Mouse (Mus musculus) right cerebral cortex, adult 18-20 months (tissue): ENCODE data around the gene Vgll2.

Experiments used
- DNase-seq: peaks from one replicate; pipeline ENCODE4 v3.0.0; 2022; ENCODE audit warnings: mixed read lengths

Vgll2 gene

DNA sequence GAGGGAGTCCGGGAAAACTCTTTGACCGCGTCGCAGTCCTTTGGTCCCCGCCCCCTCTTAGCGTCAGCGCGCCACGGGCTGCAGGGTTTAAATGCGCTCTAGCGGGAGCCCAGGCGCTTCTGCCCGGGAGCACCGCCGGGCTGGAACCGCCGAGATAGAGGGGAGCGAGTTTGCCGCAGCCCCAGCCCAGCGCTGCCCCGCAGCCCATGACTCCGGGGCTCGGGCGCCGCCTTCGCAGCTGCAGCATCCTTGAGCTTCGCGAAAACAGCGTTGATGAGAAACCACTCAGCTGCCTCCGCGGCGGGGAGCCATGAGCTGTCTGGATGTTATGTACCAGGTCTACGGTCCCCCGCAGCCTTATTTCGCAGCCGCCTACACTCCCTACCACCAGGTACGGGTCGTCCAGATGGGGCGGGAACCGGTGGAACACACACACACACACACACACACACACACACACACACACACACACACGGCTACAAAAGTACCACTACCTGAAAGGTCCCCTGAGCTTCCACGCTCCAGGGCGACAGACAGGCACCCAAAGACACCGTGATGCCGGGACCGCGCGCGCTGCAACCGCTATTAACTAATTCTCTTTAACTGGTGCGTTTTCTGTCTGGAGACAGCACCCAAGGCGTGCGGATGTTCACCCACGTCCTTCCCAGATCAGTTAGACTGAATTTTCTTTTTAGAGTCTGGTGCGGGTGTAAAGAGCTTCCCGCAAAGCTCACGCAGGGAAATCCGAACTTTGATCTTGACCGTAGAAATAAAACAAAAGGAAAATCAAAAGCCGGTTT lies at the start of gene Vgll2:
TSS of gene Vgll2 (plus strand) at position 90 of the 800 bp plus-strand sequence.
- DNase-seq = peak; percentile 49

DNA sequence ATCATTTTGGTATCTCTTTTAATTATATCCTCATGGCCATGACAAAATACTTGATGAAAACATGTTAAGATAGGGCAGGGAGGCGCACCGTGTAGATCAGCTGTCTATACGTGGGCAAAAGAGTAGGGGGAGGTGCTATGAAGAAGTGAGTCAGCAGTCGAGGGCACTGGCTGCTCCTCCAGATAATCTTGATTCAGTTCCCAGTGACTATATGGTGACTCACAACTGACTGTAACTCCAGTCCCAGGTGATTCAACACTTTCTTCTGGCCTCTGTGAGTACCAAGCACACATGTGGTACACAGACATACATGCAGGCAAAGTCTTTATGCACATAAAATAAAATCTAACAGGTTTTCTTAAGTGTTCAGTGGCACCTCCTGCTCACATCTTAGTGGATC lies 47.2 kb upstream of the Vgll2 start:
- peak; percentile 43 for DNase-seq

DNA sequence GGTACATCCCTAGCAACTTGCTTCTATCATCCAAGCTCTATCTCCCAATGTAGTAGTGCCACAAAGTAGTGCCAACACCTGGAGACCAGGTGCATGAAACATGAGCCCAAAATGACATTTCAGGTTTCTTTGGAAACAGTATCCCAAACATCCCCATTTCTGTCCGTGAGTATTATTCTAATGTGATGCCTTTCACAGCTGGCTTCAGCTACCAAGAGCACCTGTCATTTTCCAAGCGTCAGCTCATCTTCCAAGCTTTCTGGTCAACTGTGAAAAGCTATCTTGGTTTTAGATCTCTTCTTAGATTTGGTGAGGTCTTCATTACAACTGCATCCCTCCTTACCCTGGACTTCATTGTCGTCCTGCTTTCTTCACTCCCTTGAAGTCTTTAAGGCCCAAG lies 46.7 kb upstream of the Vgll2 start:
- no peak for DNase-seq

DNA sequence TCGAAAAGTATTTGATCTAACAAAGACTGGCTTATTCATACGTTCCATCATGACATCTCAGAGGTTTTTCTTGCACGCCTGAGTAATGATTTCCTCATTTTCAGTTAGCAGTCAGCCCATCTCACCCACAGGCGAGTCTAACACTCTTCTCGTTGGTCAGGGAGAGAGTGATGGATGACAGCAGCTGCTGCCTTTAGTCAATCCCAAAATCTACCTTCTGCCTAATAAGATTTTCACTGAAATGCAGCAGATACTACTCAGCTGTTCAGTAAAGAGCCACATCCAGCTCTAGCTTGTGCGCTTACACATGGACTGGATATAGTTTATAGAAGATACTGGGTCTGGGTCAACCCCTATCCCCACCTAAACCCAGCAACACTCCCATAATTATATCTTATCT lies 40.7 kb upstream of the Vgll2 start:
- DNase-seq = no peak

- no peak for DNase-seq
Measured at GRCm38 (mm10) chr10:51982395-51982794, 39.9 kb upstream of the Vgll2 start.

DNA sequence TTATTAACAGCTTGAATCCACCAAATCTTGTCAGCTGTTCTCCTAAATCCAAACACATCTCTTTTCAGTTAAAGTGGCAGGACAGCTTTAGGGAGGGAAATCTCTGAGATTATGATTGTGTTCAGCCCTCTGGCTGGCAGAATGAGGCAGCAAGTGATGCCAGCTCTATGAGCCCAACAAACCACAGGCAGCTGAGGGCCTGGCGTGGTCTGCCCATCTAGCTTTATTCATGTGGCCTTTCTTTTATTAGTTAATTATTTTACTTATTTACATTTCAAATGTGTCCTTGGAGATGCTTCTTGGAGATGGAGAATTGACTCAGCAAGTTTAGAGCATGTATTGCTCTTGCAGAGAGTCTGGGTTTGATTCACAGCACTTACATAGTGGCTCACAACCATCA lies 3.8 kb upstream of the Vgll2 start:
- DNase-seq = no peak

DNA sequence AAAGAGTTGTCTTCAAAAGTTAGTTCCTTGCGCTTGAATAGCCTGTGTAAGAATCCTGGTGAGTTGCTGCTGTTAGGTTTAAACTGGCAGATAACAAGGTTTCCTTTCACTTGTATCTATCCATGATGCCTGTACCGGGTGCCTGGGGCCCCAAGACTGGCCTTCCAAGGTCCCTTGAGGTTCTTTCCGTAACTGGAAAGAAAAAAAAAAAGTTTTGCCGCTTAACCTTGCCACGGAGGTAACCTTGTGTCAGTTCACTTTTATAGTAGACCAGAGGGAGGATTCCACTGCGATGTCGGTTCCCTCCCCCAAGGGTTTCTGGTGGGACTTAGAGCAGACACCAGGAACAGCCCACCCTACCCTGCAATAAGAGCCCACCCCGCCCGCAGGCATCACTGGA lies 1.1 kb upstream of the Vgll2 start:
- no peak for DNase-seq

GRCm38 (mm10) chr10:52021736-52022394 lies 437 bp upstream of the Vgll2 start:
- no peak for DNase-seq

- DNase-seq = no peak
Measured at GRCm38 (mm10) chr10:52023213-52024052, 1.1 kb downstream of the Vgll2 start.

DNA sequence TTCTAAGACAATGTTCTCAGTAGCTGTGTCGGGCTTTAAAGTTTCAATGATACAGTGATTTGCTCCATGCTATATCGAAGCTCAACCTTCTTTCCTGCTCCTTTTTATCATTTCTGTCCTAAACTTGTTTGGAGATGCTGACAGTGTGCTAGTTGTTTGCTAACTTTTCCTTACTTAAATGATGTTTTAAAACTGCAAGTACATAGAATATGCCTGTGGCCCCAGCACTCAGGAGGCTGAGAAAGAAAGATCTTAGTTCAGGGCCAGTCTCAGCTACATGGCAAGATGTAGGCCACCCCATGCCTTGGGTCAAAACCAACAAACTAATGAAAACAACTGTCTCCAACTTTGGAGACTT lies 1.7 kb downstream of the Vgll2 start:
- no peak for DNase-seq

DNA sequence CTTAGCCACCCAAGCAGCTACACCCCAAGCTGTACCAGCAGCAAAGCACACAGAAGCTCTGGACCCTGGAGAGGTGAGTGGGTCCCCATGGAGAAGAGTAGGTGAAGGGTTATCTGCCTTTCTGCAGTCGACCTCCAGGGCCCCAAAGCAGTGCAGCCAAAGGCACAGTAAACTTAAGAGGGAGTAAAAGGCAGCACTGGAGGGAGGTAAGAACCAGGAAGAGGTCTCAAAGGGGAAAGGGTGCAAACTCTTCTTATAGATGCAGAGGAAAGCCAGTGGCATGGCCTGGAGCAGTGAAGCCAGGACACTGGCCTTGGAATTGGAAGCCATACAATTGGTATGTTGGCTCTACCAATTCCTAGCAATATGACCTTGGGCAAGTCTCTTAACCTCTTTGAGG lies 3.0 kb downstream of the Vgll2 start:
- no peak for DNase-seq

DNA sequence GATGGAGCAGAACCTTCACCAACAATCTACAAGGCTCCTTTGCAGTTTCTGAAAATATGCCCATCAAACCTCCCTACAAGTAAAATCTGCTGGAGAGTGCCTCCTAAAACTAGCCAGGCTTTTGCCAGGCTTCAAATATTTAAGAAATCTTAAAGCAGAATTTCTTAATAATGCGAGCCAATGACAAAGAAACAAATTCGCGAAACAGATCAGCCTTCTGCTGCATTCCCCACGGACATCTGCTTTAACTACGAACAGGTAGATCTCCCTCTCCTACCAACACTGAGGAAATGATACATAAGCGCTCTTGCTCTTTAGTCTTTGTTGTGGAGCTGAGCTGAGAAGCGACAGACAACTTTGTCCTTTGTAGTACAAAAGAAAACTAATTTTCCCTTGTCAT lies 3.5 kb downstream of the Vgll2 start:
- DNase-seq = no peak

GRCm38 (mm10) chr10:52027161-52028035 lies 5.1 kb downstream of the Vgll2 start:
- DNase-seq = no peak

DNA sequence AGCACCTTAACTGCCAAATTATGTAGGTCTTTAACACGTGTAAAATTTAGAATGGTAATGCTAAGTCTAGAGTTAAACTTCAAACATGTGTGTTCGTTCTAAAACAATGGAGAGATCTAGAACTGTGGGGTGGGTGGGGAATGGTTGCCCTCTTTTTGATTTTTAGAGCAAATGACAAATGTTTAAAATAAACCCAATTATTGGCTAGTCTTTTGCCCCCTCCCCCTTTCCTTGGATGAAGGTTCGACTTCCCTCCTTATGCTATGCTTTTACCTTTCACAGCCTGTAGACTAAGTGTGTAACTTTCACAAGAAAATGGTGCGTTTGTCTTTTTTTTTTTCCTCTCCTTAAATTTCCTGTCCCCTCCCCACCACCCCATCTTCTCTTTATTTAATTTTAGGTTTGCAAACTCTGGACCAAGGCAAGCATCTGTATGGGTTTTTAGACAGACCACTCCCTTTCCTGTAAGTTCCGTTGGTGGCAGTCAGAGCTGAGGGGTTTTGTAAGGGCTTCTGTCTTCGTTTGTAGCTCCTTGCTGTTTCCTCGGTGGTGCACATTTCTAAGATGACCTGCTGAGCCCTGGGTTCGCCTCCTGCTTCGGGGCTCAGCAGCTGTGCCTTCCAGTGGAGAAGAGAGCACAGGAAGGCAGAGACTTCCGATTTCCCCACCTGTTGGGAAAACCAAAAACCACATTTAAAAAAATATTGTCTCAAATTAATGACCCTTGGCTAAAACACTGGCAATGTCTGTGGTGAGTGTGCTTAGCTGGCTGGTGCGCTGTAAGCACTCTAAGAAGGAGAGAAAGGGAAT lies 6.5 kb downstream of the Vgll2 start:
- DNase-seq = no peak

GRCm38 (mm10) chr10:52029421-52030080 lies 7.2 kb downstream of the Vgll2 start:
- DNase-seq = no peak

DNA sequence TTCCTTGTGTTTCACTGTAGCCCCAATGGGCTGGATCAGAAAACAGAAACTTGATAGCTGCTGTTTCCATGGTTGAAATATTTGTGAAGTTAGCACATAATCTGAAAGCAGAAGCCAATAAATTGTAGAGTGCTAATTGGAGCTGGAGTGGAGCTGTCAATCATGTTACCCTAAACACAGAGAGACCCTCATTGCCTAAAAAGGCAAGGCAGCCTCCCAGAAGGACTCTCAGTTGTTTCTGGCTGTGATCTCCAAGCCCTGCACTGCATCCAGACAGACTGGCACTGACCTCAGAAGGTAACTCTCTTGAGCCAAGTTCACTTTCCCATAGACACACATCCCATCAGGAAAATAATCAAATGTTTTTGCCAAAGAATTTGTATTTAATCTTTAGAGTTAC lies 11.4 kb downstream of the Vgll2 start:
- no peak for DNase-seq

- no peak for DNase-seq
Measured at GRCm38 (mm10) chr10:52039392-52039791, 17.1 kb downstream of the Vgll2 start.

DNA sequence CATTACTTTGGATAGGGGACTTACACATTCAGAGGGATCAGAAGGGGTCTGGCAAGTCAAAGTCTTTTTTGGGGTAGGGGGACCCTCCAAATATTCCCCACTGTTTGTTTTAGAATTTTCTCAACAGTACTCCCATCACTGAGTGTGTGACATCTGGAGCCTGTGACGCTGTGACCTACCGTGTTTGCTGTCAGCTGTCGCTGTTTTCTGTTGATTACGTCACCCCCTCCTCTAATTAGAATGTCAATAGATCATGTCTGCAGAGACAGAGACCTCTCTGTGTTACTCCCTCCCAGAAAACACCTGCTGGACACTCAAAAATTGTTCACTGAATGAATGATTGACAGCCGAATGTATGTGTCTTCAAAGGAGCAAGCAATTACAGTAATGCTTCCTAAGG lies 20.8 kb downstream of the Vgll2 start:
- DNase-seq = no peak

DNA sequence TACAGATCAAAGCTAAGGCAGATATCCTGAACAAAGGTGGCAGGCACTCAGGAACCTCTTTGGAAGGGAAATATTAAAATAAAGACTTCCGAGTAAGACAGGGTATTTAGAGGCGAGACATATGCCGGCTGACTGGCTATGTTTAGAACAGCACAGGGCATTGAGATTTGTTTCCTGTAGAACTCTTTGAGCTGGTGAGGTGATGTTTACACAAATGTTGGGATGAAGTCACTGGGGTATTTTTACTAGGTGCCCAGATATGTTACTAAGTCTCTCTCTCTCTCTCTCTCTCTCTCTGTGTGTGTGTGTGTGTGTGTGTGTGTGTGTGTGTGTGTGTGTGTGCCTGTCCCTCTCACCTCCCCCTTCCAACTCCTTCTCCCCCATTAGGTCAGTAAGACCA lies 26.0 kb downstream of the Vgll2 start:
- no peak for DNase-seq

- peak; percentile 42 for DNase-seq
Measured at GRCm38 (mm10) chr10:52072482-52072881, 50.2 kb downstream of the Vgll2 start.
